Mouse (Mus musculus) lung, adult 10 weeks (tissue): ENCODE data around the gene Cfap69. TPM values are rescaled to one million over a fixed set of nuclear protein-coding genes. Genes with fewer than 3 reads are reported as not detected.

ENCODE experiments used
- polyA plus RNA-seq: library from polyadenylated mRNA; stranded (reverse); fragments of 350-450 nt; fragmentation: Illumina TruSeq; extraction: RNeasy Lipid Tissue Mini Kit (QIAGEN cat#74804); gene quantifications from one replicate; pipeline ENCODE4 v1.2.3, GENCODE M21; 2014; ENCODE audit warnings: low read depth, low replicate concordance; ENCODE audit not compliant: insufficient read depth

Cfap69 gene
- 9.1 TPM for polyA plus RNA-seq

DNA sequence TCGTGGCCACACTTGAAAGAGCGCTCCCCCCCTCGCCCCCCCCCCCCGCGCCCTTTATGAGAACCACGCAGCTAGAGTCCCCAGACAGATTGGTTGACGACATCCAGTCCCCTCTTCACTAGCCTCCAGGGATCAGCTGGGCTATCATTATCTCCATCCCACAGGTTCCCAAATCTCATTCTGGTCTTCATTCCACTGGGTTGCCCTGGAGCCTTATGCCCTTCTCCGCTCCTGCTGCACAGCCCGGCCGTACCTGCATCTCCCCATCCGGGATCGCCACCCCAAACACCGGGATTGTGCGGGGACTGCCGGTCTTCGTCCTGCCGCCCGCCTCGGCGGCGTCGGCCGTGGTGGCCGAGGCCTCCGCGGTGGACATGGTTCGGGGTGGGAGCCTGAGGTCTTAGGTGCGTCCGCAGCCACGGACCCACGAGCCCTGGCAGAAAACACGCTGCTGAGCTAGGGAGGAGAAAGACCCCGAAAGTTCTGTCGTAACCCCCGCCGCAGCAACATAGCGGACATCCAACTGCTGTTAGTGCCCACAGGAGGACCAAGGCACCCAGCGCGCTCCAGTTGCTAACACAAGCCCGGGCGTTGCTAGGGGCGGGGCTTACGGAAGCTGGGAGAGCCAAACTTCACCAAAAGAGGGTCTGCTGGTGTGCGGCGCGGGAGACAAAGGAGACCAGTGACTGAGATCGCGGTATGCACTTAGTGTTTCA, at the start of gene Cfap69:
Gene Cfap69, minus strand, starts transcription at position 585 of the 716 bp plus-strand sequence.

DNA sequence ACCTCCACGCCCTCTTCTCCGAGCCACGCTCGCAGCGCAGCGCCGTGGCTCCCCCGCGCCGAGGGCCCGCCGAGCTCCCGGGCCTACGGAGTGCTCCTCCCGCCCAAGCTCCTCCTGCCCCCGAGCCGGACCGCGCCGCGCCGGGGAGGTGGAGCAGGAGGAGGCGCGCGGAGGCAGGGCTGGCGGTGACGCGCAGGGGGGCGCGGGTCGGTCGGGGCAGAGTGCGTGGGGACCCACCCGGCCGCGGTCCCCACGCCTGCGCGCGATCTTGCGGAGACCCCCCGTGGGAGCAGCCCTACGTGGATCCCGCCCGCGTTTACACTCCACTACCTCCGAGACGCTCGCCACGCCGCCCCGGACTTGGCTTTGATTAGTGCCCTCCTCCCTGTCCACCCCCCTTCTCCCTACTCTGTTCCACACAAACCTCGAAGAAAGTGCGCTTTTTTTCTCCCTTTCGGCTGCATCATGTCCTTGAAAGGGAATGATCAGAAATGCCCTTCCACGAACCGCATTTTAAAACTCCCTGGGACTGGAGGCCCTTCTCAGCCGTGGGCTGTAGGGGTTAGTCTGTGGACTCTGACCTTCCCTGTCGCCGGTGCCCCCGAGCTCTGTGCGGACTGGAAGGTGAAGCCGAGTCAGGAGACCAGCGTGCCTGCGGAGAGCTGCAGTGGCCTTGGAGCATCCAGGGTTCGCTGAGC, 30.1 kb upstream of the Cfap69 start, which contains the start of gene Steap2:
Gene Steap2, minus strand, starts transcription at position 623 of the 698 bp plus-strand sequence.

DNA sequence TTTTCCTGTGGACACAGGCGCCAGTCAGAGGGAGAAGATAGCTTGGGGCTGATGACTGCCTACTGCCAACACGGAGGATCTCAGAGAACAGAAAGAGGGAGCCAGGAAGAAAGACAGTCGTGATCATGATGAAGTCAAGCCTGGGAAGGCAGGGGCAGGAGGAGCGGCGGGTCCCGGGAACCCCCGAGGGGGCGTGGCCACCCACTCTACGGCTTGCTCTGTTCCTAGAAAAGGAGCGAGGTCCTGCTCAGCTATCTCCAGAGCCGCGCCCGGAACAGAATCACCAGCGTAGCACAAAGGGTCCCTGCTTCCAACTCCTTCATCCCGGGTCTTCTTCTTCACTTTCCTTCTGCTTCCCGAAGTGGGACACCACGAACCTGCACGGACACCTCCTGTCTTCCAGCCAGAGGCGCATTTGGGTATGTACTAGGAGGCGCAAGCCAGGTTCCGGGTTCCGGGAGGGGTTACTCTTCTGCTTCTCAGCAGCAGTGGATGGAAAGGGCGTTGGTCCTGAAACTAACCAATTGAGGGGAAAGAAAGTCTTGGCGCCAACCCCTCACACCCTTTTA, 90.2 kb downstream of the Cfap69 start, which contains the start of gene Gm8773:
Gene Gm8773, plus strand, starts transcription at position 51 of the 569 bp plus-strand sequence.

DNA sequence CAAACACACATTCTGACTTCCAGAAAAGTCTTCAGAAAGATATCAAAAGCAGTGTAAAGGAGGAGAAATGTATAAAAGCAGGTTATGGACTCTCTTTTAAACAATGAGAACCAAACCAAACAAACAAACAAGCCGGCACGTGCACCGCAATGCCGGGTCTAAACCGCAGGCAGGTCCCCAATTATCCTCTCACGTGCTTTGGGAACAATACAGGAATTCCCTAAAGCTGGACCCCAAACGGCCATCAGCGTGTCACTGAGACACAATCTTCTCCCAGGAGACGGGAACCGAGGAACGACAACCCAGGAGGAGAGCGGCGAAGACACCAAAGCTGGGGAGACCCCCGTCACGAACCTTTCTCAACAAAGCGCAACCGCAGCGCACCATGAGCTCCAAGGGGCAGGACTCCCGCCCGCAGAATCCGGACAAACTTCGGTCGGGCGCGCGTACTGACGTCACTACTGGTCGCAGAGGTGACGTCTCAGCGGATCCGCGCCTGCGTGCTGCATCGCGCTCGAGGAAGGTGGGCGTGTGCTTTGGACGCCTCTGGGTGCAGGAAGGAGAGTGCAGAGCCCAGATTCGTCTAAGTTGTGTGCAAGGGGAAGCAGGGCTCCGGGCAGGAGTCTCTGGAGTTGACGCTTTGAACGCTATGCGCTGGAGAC, 104.8 kb downstream of the Cfap69 start, which contains the start of gene Gtpbp10:
Gene Gtpbp10, minus strand, starts transcription at position 460 of the 662 bp plus-strand sequence.

Other genes with a start within 250 kb of the Cfap69 start
- gene Cdk14, start 243.9 kb downstream of the Cfap69 start, polyA plus RNA-seq, result 14.2 TPM
- gene 1700015F17Rik, start 185.1 kb downstream of the Cfap69 start, polyA plus RNA-seq, result not detected
- gene Cldn12, start 149.3 kb downstream of the Cfap69 start, polyA plus RNA-seq, result 10.4 TPM
- gene Gtpbp10, start 104.7 kb downstream of the Cfap69 start, polyA plus RNA-seq, result 8.0 TPM
- gene Gm8773, start 90.4 kb downstream of the Cfap69 start, polyA plus RNA-seq, result not detected
- 3.5 TPM for gene Steap2, start 30.3 kb upstream of the Cfap69 start, polyA plus RNA-seq
- gene Steap1, start 85.1 kb upstream of the Cfap69 start, polyA plus RNA-seq, result 2.3 TPM